Mouse (Mus musculus) liver, adult 2 months (tissue): ENCODE measurements at regions not wholly inside any gene's neighbourhood (a gene's known extent, or its start where the extent isn't known, plus 50 kb on each side); places are given as distances from the start of the nearest gene placed in this dataset.

Experiments used
- CTCF ChIP-seq: fragments of 200-500 bp; IDR thresholded peaks from 2 replicates; pipeline ENCODE4 v1.5.1; 2011; ENCODE audit warnings: low read depth, low read length, control low read depth
- POLR2A ChIP-seq: fragments of 200-500 bp; IDR thresholded peaks from 2 replicates; pipeline ENCODE4 v1.6.1; 2011; ENCODE audit warnings: low read length, control low read depth; ENCODE audit not compliant: insufficient read depth; ENCODE audit errors: extremely low read depth

- no peak for TF ChIP-seq POLR2A
- no peak for TF ChIP-seq CTCF
Observed at GRCm38 (mm10) chr8:35070246-35070989, 695.2 kb upstream of the Gm19410 start.
